Mouse (Mus musculus) activated CD4-positive, CD25-positive, alpha-beta regulatory T cell, adult 4 months (primary cell): ENCODE data around the gene Ccs. TPM values are rescaled to one million over a fixed set of nuclear protein-coding genes. Genes with fewer than 3 reads are reported as not detected.
"Not testable (repeated sequence)": the region's sequence is repeated elsewhere in the genome, so short reads cannot be mapped to it uniquely, and the experiment has no call there.

ENCODE experiments used
- ATAC-seq: one replicate; pipeline ENCODE4 v1.8.0; 2017
- polyA plus RNA-seq, 2 experiments: library from polyadenylated mRNA; unstranded; fragments of 100-300 nt; shearing (Covaris generic); gene quantifications; one replicate each; pipeline ENCODE4 v1.2.1; 2017

The Ccs gene
- polyA plus RNA-seq, 2 experiments from 2014 or later: 94.7 to 162 TPM

DNA sequence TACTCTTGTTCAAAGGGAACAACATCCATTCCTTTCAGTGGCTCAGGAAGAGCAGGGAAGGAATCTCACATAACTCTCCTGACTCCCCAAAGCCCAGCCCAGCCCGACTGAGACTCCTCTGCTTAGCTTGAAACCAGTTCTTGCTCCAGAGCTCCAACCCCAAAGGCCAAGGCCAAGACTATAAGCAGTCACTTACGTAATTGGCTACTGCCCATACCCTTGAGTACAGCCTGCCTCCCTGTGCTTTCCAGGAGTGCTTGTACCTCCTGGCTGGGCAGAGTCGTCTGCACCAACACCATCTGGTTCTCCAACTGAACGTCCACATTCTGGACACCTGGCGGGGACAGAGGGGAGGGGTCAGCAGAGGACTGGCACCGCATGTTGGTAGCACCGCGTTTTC, 5.2 kb downstream of the Ccs start:
- no peak for ATAC-seq

GRCm38 (mm10) chr19:4829156-4829555, 10.0 kb downstream of the Ccs start:
- no peak for ATAC-seq

DNA sequence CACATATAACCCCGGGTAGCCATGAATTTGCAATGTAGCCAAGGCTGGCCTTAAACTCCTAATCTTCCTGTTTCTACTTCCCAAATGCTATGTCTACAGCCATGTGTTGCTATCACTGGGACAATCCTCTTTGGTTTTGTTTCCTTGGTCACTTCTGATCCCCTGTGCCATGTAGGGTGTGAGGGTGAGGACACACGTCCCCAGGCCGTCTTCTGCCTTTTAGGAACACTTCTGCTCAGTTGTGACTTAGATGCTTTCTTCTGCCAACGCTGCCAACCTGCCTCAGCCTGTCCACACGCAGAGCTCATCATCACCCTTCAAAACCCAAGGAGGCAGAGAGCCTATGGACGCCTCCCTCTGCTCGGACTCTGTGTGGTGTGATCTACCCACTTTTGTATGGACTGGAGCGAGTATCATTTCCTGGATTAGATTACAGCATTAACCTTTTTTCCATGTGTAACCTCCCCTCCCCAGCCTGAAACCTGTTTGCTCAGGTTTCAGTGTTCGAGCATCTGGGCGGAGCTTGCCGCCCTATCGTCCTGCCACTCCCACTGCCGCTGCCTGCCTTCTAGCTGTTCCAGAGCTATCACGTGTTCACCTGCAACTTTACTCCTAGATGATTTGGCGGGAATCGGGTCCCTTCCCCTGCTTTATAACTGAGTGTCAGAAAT, 10.6 kb downstream of the Ccs start:
- ATAC-seq: no peak

GRCm38 (mm10) chr19:4820678-4821303, 18.3 kb downstream of the Ccs start:
- ATAC-seq: no peak

DNA sequence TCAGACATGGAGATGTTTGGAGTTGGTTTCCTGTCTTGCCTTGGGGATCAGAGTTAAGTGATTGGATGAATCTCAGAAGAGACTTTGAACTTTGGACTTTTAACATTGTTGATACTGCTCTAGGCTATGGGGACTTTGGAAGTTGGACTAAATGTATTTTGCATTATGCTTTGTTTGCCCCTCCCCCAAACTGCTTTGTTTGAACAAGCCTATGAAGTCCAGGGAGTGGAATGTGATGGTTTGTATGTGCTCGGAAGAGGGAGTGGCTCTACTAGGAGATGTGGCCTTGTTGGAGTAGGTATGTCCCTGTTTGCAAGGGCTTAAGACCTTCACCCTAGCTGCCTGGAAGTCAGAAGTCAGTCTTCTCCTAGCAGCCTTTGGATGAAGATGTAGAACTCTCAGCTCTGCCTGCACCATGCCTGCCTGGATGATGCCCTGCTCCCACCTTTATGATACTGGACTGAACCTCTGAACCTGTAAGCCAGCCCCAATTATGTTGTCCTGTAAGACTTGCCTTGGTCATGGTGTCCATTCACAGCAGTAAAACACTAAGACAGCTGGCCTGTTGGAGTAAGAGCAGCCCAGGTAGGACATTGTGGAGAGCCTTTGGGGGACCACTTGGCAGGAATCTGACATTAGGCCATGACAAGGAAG, 21.8 kb downstream of the Ccs start:
- ATAC-seq: no peak

DNA sequence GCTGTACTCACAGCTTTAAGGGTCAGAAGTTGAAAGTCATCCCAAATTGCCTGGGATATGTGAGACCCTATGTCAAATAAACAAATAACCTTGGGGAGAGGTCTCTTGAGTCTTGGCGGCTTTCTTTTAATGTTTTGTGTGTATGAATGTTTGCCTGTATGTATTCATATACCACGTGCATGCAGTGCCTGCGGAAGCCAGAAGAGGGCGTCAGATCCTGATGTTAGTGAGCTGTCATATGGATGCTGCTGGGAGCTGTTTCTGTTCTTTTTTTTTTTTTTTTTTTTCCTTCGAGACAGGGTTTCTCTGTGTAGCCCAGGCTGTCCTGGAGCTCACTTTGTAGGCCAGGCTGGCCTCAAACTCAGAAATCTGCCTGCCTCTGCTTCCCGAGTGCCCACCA, 26.1 kb downstream of the Ccs start:
- no peak for ATAC-seq

DNA sequence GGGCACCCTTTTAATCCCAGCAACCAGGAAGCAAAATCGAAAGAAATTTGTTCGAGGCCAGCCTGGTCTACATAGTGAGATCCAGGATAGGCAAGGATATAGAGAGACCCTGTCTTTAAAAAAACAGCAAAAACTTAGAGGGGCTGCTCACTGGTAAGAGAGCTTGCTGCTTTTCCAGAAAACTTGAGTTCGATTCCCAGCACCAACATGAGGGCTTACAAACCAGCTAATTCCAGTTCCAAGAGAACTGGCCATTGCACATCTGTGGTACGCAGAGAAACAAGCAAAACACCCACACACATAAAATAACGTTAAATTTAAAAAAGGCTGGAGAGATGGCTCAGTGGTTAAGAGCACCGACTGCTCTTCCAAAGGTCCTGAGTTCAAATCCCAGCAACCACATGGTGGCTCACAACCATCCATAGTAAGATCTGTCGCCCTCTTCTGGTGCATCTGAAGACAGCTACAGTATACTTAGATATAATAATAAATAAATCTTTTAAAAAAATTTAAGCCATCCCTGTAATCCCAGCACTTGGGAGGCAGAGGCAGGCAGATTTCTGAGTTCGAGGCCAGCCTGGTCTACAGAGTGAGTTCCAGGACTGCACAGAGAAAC, 26.7 kb downstream of the Ccs start:
- not testable (repeated sequence) for ATAC-seq

DNA sequence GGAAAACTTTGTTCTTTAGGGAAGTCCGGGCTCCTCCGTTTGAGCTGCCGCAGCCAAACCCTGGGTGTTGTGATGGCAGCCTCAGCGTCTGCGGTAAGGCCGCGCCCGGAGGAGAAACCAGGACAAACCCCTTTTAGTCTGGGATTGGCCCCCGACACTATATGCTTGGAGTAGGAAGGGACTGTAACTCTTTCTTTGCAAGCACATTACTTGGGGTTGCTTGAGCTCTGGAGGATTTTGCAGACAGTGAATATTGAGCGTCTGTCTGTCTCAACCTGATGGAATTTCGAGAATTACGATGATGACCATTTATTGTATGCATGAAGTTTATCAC, 27.3 kb downstream of the Ccs start:
- ATAC-seq: no peak

DNA sequence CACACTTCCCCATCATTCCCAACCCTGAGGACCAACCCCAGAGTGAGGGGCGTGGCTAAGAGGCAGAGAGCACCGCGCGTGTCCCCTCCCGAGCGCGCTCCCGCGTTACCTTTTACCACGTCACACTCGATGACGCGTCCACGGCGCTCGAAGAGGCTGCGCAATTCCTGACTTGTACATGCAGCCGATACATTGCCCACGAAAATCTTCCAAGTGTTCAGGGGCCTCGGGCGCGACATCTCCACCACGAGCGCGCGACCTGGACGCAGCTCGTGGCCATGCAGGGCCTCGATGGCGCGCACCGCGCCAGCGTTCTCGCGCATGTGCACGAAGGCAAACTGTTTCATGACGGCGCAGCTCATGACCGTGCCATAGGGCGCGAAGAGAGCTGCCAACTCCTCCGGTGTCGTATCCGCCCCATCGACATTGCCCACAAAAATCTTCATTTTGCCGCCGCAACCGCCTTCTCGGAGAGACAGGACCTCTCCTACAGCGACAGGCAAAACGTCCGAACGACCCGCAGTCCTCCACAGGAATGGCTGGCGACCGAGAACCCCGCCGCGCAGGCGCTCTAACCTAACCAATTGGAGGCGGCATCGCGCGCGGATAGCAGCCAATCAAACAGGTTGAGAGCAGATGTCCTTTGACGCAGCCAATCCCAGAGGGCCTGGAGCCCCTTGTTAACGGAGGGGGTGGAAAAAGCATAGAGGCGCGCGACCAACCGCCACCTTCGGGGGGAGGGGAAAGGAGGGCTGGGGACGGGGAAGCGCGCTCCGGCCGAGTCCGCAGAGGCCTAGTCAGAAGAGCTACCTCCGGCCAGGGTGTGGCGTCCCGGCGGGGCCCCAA, 27.8 kb downstream of the Ccs start, which contains the start of the genes Gm21992 and Rbm14:
Gm21992 (minus strand) TSS at position 550 of the 846 bp plus-strand sequence.
Rbm14 (minus strand) TSS at position 572 of the 846 bp plus-strand sequence.
- peak; percentile 94 for ATAC-seq

DNA sequence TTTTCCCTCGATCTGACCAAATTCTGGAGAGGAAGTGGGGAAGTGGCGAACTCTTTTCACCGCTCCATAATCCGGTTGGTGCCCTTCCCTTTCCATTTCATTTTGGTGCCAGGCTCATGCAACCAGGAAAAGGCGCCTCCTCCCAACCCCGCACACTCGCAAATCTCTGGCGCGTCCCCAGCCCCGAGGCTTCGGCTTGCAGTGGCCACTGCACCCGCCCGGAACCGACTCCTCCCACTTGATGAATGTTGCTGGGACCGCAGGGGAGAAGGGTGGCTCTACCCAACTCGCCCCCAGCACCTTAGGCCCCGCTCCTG, 28.4 kb downstream of the Ccs start:
- peak; percentile 30 for ATAC-seq

DNA sequence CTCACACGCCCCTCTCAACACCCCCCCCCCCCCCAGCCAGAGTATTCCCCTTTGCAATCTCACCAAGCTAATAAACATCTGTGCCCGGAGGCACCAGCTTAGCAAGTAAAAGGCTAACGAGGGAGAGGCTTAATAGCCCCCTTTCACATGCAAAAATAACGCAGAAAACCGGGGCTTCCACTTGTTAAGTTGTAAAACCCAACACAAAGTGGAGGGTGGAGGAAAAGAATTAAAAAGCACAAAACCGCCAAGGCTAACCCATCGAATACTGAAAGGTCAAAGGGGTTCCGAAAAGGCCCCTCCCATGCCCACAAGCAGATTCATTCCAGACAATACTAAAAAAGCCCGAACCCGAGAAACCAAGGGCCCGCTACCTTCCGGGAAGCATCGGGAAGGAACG, 28.8 kb downstream of the Ccs start:
- no peak for ATAC-seq

DNA sequence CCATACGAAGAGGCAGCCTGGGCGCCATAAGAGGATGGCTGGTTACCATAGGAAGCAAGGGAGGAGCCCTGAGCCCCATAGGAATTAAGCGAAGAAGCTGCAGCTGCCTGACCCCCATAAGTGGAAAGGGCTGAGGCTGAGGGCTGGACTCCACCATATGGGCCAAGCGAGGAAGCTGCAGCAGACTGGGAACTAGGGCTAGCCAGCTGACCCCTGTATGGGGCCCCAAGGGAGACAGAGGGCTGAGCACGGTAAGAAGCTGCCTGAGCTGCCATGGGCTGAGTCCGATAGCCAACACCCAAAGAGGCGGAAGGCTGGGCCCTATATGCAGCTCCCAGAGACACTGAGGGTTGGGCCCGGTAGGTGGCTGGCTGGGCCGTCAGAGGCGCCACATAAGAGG, 35.8 kb downstream of the Ccs start:
- ATAC-seq: no peak

GRCm38 (mm10) chr19:4802691-4803091, 36.4 kb downstream of the Ccs start:
- ATAC-seq: no peak

- ATAC-seq: no peak
Measured at GRCm38 (mm10) chr19:4799083-4799482, 40.0 kb downstream of the Ccs start.

DNA sequence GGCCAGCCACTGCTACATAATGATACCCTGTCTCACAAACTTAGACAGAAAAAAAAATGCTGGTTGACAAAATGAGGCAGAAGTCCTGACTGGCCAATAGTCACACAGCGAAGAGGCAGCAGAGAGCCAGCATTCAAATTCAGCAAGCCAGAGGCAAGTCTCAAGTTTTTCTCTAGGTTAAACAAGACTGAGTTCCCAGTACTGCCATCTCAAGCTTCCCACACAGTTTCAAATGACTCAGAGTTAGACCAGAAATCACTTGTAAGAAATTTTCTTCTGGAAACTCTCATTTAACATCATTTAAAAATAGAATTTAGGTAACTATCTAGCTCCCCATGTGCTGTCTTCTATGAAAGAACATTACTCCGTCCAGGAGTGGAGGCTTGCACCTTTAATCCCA, 41.3 kb downstream of the Ccs start:
- ATAC-seq: no peak

- ATAC-seq: no peak
Measured at GRCm38 (mm10) chr19:4795929-4796328, 43.2 kb downstream of the Ccs start.

- ATAC-seq: peak; percentile 97
Measured at GRCm38 (mm10) chr19:4793831-4794422, 45.2 kb downstream of the Ccs start, which contains the start of gene Rbm4. TSS of gene Rbm4 (minus strand) at chr19:4793901.

DNA sequence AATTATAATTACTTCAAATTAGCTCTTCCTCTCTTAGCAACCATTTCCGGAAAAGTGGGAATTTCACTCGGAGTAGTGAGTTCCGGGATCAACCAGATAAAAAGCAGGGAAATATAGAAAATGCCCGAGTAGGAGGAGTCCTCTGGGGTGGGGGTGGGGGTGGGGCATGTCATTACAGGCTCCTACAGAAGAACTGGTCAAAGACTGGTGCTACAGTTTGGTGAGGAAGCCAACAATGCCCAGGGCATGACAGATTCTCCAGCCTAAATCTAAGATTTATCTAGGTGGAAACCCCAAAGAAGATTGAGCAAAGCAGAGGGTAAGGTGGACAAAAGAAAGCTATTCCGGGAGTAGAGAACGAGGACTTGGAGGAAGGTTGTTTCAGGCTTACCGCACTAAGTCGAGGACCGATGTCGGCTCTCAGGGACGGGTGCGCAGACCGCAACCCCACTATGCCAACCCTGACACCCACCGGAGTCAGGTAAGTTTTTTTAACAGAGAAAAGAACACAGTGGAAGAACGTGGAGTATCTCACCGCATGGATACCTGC, 45.8 kb downstream of the Ccs start:
- peak; percentile 3 for ATAC-seq

DNA sequence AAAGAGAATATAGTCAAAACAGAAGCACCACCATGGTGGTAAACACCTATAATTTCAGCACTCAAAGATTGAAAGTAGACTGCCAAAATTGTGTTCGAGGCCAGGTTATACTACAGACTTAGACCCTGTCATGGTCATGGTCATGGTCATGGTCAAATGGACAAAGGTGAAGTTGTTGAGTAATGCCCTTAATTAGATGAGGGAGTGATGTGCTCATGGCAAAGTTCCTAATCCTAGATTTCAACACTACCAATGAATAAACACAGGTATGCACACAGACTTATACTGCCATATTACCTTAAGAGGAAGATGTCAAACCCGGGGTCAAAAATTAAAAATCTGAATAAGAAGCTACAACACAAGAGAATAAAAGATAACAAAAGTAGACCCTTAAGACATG, 52.8 kb downstream of the Ccs start:
- no peak for ATAC-seq

GRCm38 (mm10) chr19:4785206-4785605, 53.9 kb downstream of the Ccs start:
- ATAC-seq: no peak

DNA sequence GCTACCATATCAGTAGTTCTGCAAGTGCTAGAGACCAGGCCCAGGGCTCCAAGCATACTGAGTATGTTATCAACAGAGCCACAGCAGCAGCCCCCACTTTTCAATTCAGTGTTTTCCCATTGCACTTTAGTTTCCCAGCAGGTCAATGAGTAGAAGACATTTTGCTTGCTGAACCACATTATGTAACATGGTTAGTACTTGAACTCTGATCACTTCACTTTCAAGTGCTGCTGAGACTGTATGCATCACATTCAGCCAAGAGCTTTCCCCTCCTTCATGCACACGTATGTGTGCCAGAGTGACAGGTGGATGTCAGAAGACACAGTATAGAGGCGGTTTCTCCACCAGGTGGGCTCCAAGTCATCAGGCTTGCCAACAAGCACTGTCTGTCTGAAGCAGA, 56.2 kb downstream of the Ccs start:
- ATAC-seq: no peak
